Mouse (Mus musculus) limb, embryonic 13.5 days (tissue): ENCODE data around the gene Pdzrn3. TPM values are rescaled to one million over a fixed set of nuclear protein-coding genes. Genes with fewer than 3 reads are reported as not detected.
A peak's percentile ranks its signal among the peaks of the same experiment; 100 is the strongest.

Source experiments
- ATAC-seq: fragments of 200-750 bp; cut with Nextera tagmentation; 2 replicates; pipeline ENCODE4 v1.8.0; 2017; ENCODE audit warnings: low read depth, moderate number of reproducible peaks, moderate TSS enrichment; ENCODE audit not compliant: low FRiP score
- H3K27ac ChIP-seq: fragments of 300-500 bp; sonication (generic); 2 replicates; pipeline ENCODE4 v1.5.1; 2015; ENCODE audit warnings: inconsistent platforms, mild to moderate bottlenecking, moderate library complexity
- H3K27me3 ChIP-seq: fragments of 300-500 bp; sonication (generic); 2 replicates; pipeline ENCODE4 v1.6.1; 2015; ENCODE audit warnings: mild to moderate bottlenecking, inconsistent platforms
- H3K36me3 ChIP-seq: fragments of 300-500 bp; sonication (generic); 2 replicates; pipeline ENCODE4 v1.6.1; 2015; ENCODE audit warnings: inconsistent platforms, mild to moderate bottlenecking, moderate library complexity
- H3K4me1 ChIP-seq: fragments of 300-500 bp; sonication (generic); 2 replicates; pipeline ENCODE4 v1.6.1; 2015; ENCODE audit warnings: inconsistent platforms
- H3K4me2 ChIP-seq: fragments of 300-500 bp; sonication (generic); replicated peaks from 2 replicates; pipeline ENCODE4 v1.6.1; 2015; ENCODE audit warnings: inconsistent platforms, mild to moderate bottlenecking, moderate library complexity
- H3K4me3 ChIP-seq: fragments of 300-500 bp; sonication (generic); 2 replicates; pipeline ENCODE4 v1.5.1; 2015; ENCODE audit warnings: moderate library complexity, mild to moderate bottlenecking, inconsistent platforms
- H3K9ac ChIP-seq: fragments of 300-500 bp; sonication (generic); 2 replicates; pipeline ENCODE4 v1.6.1; 2015; ENCODE audit warnings: mild to moderate bottlenecking, inconsistent platforms
- H3K9me3 ChIP-seq: fragments of 300-500 bp; sonication (generic); 2 replicates; pipeline ENCODE4 v1.6.1; 2016; ENCODE audit warnings: inconsistent platforms
- WGBS: fragments of 180-500 bp; shearing (Covaris S2); methylation state at CpG from one replicate; pipeline ENCODE4 v1.1.7; 2015; 5-methylcytosine and 5-hydroxymethylcytosine counted together
- polyA plus RNA-seq: library from polyadenylated mRNA; unstranded; fragments of >200 nt; fragmentation: Nextera tagmentation; extraction: Ambion mirVana; gene quantifications from 2 replicates; pipeline ENCODE4 v1.2.1, GENCODE M21; 2015

Gene Pdzrn3
- polyA plus RNA-seq: 12.8 and 12.9 TPM in 2 replicates

DNA sequence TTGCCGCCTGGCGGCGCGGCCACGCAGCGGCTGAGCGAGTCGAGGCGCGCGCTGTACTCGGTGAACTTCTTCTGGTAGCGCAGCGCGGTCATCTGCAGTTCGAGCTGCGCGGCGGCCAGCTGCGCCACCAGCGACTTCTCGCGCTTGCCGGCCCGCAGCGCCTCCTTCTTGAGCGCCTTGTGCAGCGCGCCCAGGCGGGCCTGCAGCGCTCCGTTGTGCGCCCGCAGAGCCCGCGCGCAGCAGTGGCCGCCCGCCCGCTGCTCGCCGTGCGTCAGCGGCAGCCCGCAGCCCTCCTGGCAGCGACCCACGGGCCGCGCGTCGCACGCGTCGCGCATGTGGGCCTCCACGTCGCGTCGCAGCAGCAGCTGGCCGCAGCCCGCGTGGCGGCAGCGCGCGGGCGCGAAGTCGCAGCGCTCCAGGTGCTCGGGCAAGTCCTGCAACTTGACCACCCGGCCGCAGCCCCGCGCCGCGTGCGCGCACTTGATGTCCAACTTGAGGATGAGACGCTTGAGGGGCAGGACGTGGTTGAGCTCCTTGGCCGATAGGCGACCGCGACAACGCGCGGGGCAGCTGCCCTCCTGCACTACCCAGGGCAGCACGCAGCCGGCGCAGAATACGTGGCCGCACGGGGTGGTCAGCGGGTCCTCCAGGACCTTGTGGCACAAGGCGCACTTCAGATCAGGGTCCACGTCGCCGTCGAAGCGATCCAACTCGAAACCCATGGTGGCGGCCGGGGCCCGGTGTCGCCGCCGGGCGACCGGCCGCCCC lies at the start of gene Pdzrn3:
TSS of gene Pdzrn3 (minus strand) at position 731 of the 768 bp plus-strand sequence.
- Histone ChIP-seq H3K4me2 (peak within 1 kb of the TSS; percentile 84), H3K9me3 (no peaks in the 10 kb centered on the region), H3K27me3 (peaks cover 3% of the 10 kb centered on the region; the same call in 1 of the 2 replicates), H3K9ac (peak within 1 kb of the TSS; percentile 89), H3K36me3 (peaks cover 8% of the 10 kb centered on the region; the same call in 1 of the 2 replicates), H3K4me3 (peak within 1 kb of the TSS; percentile 75), H3K4me1 (peaks cover 52% of the 10 kb centered on the region), H3K27ac (peak within 1 kb of the TSS; percentile 96)
- ATAC-seq: peak; percentile 42
- 0% methylated on average over 110 of the region's 111 CpGs for WGBS

DNA sequence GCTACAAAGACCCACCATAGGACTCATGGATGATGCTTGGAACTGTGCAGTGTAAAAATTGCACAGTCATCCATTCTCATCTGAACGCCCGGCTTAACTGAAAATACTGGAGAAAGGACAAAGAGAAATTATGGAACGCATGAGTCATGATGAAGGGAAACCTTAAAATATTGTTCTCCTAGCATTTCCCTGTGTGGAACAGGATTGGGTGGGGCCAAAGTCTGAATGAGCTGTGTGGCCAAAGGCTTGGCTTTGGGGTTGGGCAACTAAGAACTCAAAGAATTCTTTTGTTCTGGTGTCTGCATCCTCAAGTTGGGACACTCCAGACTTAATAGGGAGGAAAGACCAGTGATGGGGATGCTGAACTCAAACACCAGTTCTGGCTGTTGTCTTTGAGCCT lies 49.6 kb upstream of the Pdzrn3 start:
- Histone ChIP-seq H3K4me3 (no peak overlapping the region), H3K4me1 (0 out of 2 replicates have a peak, but pooled peaks cover 1% of the 10 kb centered on the region), H3K4me2 (no peak overlapping the region), H3K36me3 (no peaks in the 10 kb centered on the region), H3K27me3 (peaks cover 67% of the 10 kb centered on the region), H3K27ac (no peak overlapping the region), H3K9me3 (no peaks in the 10 kb centered on the region), H3K9ac (no peak overlapping the region)
- WGBS: 83% methylated on average over 3 of the region's 3 CpGs
- ATAC-seq: no peak

DNA sequence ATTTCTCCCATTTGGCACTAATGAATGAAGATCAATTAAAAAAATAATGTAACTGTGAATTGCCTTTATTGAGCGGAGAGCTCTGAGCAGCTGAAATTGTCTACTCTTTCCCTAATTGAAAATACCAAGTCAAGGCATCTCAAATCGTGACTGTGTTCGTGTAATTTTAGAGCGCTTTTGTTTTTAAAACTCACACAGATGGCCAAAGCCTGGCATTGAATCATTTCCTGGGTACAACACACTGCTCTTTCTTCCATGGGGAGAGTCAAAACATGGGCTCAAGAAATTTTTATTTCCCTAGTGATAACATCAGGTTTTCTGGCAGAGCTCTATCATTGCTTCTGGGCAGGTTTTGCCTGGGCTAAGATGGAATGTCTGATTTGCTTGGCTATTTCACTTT lies 48.6 kb upstream of the Pdzrn3 start:
- H3K27ac ChIP-seq: no peak overlapping the region
- no peaks in the 10 kb centered on the region for H3K36me3 ChIP-seq
- WGBS: 80% methylated on average over 4 of the region's 4 CpGs
- no peak overlapping the region for H3K9ac ChIP-seq
- no peak for ATAC-seq
- no peak overlapping the region for H3K4me3 ChIP-seq
- H3K4me1 ChIP-seq: no peaks in the 10 kb centered on the region
- H3K27me3 ChIP-seq: peaks cover 66% of the 10 kb centered on the region
- H3K9me3 ChIP-seq: no peaks in the 10 kb centered on the region
- H3K4me2 ChIP-seq: no peak overlapping the region

DNA sequence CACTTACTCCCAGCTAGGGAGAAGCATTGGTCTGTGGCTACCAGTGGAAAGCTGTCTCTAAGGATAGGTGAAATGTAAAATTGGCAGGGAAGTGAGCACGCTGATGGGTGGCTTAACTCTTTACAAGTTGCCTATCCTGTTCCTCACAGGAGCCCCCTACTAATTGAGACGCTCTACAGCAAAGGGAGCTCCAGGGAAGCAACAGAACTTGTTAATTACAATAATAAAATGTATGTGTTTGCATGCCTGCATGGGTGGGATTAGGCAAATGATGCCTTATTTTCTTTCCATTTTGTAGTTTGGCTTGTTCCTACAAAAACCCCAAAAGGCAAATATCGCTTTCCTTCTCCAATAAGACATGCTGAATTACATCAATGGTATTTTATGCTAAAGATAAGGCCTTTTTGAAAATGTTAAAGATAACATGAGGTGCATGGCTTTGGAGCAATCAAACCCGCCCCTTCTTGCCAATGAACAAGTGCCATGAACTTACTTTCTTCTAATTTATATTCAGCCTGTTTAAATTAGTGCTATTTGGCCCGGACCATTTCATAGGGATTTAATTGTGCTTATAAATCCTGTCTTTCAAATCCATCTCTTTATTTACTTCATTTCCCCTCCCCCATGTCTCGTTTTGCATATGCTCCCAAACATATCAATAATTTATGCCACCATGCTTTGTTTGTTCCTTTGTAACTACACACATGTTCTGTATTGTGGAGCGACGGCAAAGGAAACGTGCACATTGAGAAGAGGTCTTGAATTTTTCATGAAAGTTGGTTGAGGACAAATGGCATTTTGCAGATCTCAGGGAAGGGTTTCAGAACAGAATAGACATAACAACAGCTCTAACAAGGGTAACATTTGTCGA lies 44.6 kb upstream of the Pdzrn3 start:
- no peak overlapping the region for H3K27ac ChIP-seq
- H3K4me3 ChIP-seq: no peak overlapping the region
- 58% methylated on average over 10 of the region's 10 CpGs for WGBS

DNA sequence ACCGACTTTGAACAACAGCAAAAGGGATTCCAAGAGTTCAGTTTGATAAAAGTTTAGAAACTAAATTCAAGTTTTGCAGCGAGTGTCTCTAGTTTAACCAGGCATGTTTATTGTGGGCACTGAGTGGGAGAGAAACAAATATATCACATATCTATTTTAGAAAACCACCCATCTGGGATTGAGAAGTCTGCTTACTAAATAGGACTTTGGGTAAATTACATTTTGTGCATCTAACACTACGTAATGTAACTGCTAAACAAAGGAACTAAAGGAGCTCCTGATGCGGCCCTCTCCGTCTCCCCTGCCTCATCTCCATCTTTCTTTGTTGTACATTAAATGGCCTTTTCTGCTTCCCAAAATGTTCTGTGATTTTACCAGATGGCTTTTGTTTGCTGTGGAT lies 40.5 kb upstream of the Pdzrn3 start:
- H3K4me1 ChIP-seq: no peaks in the 10 kb centered on the region
- 85% methylated on average over 5 of the region's 5 CpGs for WGBS
- no peak for ATAC-seq

More for the DNA sequence above, 44.6 kb upstream of the Pdzrn3 start:
- Histone ChIP-seq H3K27me3 (peaks cover 46% of the 10 kb centered on the region), H3K9ac (no peak overlapping the region), H3K9me3 (no peaks in the 10 kb centered on the region), H3K36me3 (no peaks in the 10 kb centered on the region), H3K4me2 (no peak overlapping the region), H3K4me1 (no peaks in the 10 kb centered on the region)
- no peak for ATAC-seq

DNA sequence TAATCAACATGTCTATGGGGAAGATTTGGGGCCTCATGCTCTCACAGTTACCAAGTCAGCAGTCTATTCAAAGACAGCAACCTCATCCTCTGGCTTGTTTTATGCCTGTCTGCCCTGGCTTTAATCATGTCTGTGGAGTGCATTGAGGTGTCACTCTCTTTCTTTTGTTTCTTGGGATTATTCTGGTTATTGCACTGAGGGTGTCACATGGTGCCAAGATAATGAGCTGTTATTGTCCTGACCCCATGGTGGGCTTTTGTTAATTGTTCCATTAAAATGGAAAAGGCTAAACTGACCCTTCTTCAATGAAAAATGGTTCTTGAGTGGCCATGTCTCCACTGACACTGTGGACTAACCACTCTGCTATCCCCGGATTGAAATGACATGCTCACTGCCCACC lies 34.0 kb upstream of the Pdzrn3 start:
- Histone ChIP-seq H3K4me3 (no peak overlapping the region), H3K4me1 (no peaks in the 10 kb centered on the region), H3K36me3 (no peaks in the 10 kb centered on the region), H3K9ac (no peak overlapping the region), H3K4me2 (no peak overlapping the region), H3K27ac (no peak overlapping the region), H3K27me3 (peaks cover 1% of the 10 kb centered on the region; the same call in 1 of the 2 replicates), H3K9me3 (no peaks in the 10 kb centered on the region)
- 70% methylated on average over 1 of the region's 1 CpGs for WGBS
- ATAC-seq: no peak

More for the DNA sequence above, 40.5 kb upstream of the Pdzrn3 start:
- H3K4me3 ChIP-seq: no peak overlapping the region
- no peak overlapping the region for H3K4me2 ChIP-seq
- H3K27ac ChIP-seq: no peak overlapping the region
- no peaks in the 10 kb centered on the region for H3K36me3 ChIP-seq
- no peak overlapping the region for H3K9ac ChIP-seq
- H3K27me3 ChIP-seq: peaks cover 26% of the 10 kb centered on the region
- no peaks in the 10 kb centered on the region for H3K9me3 ChIP-seq

DNA sequence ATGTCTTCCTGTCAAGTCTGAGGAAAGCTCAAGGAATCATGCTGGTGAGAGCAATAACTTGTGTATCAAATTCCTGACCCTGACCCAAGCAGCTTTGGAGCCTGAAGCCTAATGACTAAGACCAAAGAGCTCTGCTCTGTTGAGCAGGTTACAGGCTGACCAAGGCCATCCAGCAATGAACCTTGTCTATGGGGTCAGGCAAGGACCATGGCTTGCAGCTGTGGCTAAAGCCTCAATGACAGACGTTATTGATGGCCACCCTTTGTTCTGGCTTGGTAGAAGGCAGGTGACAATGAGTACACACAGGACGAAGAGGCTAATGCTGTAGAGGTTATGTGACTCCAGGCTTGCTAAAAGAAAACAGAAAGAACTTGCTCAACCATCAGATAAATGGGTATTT lies 33.4 kb upstream of the Pdzrn3 start:
- Histone ChIP-seq H3K4me2 (no peak overlapping the region), H3K4me3 (no peak overlapping the region), H3K9me3 (no peaks in the 10 kb centered on the region), H3K9ac (no peak overlapping the region), H3K4me1 (no peaks in the 10 kb centered on the region), H3K27me3 (no peaks in the 10 kb centered on the region), H3K27ac (no peak overlapping the region), H3K36me3 (no peaks in the 10 kb centered on the region)
- 30% methylated on average over 2 of the region's 2 CpGs for WGBS
- ATAC-seq: no peak

DNA sequence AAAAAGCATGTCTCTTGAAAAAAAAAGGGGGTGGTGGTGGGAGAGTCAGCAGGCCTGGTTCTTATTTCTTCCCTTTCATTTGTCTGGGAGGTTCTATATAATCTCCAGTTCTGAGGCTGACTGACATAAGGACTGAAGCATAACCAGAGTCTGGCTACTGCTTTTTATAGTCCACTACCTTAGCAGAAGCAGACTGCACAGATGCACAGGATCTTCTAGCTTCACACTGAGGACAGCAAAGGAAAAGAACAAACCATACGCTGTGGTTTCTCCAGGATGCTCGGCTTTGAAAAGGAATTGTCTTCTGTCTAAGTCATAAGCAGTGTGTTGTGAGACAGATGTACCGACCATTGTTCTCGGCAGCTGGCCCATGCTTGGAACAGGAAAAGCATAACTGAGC lies 19.0 kb upstream of the Pdzrn3 start:
- Histone ChIP-seq H3K4me3 (no peak overlapping the region), H3K4me2 (no peak overlapping the region), H3K27me3 (no peaks in the 10 kb centered on the region), H3K9me3 (no peaks in the 10 kb centered on the region), H3K36me3 (no peaks in the 10 kb centered on the region), H3K9ac (no peak overlapping the region), H3K4me1 (peaks cover 11% of the 10 kb centered on the region), H3K27ac (no peak overlapping the region)
- no peak for ATAC-seq
- WGBS: 82% methylated on average over 4 of the region's 4 CpGs

DNA sequence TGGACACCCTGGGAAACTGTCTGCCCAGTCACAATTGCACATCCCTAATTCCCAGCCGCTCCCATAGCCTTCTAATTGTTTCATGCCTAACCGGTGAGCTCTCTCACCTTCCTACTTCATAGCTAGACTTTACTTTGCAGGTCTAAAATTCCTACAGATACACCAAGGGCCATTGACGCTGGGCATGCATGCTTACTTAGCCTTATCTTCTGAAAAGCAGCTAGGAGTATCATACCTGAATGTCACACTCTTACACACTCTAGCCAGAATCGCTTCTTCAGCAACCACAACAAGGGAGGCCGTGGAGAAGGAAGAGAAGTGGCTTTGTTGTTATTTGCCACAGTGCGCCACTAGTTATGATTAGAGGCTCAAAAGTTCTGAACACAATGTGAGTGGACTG lies 18.2 kb upstream of the Pdzrn3 start:
- H3K4me1 ChIP-seq: peaks cover 11% of the 10 kb centered on the region
- no peaks in the 10 kb centered on the region for H3K36me3 ChIP-seq
- WGBS: 90% methylated on average over 6 of the region's 6 CpGs
- no peak overlapping the region for H3K4me3 ChIP-seq
- no peak overlapping the region for H3K27ac ChIP-seq
- no peak overlapping the region for H3K4me2 ChIP-seq
- no peaks in the 10 kb centered on the region for H3K9me3 ChIP-seq
- ATAC-seq: no peak
- H3K27me3 ChIP-seq: no peaks in the 10 kb centered on the region
- H3K9ac ChIP-seq: no peak overlapping the region

DNA sequence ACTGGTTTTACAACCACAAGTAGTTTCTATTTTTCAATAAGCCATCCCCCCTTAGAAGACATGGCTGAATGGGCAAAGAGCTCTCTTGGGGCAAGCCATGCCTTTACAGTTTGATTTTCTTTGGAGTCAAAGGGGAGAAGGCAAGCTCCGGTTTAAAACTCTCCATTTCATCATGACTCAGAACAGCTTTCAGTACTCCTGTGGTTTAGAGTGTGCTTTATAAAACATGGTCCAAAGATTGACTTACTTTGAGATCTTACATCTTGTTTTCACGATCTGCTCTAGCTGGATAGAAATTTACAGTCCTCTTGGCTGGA lies 15.1 kb upstream of the Pdzrn3 start:
- Histone ChIP-seq H3K9ac (no peak overlapping the region), H3K36me3 (no peaks in the 10 kb centered on the region), H3K4me3 (no peak overlapping the region), H3K4me1 (peaks cover 19% of the 10 kb centered on the region), H3K9me3 (no peaks in the 10 kb centered on the region), H3K4me2 (no peak overlapping the region), H3K27me3 (no peaks in the 10 kb centered on the region), H3K27ac (no peak overlapping the region)
- WGBS: 44% methylated on average over 2 of the region's 2 CpGs
- no peak for ATAC-seq

DNA sequence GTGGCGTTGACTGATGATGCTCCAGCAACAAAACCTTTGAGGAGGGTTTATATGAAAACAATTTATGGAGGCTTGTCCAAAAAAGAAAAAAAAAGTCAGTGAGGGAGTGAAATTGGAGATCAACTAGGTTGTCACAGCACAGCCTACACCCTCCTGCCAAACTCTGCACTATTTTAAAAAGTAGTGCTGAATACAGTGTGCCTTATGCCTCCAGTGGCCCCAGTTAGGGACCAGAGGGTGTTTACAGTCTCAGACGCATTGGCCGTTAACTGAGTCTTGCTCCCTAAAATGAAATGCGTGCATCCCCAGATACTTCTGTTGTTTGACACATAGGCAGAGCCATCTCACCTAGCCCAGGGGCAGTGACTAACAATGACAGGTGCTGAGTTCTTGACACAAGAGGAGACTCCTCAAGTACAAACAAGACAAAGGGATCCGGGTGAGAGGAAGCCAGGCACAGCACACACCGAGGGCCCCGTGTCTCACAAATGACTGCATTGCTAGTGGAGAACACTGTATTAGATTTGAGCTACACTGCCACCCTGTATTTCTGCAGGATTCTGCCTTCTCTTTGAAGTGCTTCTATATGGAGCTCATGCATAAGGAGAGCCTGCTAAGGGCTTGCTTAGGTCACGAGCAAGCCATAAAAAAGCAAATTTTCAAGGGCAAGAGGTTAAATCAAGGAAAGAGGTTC lies 14.6 kb upstream of the Pdzrn3 start:
- no peak for ATAC-seq
- 45% methylated on average over 8 of the region's 8 CpGs for WGBS
- no peaks in the 10 kb centered on the region for H3K9me3 ChIP-seq
- H3K27ac ChIP-seq: no peak overlapping the region
- H3K4me2 ChIP-seq: no peak overlapping the region
- H3K9ac ChIP-seq: no peak overlapping the region
- H3K4me1 ChIP-seq: peaks cover 21% of the 10 kb centered on the region
- no peaks in the 10 kb centered on the region for H3K36me3 ChIP-seq
- no peaks in the 10 kb centered on the region for H3K27me3 ChIP-seq
- no peak overlapping the region for H3K4me3 ChIP-seq

DNA sequence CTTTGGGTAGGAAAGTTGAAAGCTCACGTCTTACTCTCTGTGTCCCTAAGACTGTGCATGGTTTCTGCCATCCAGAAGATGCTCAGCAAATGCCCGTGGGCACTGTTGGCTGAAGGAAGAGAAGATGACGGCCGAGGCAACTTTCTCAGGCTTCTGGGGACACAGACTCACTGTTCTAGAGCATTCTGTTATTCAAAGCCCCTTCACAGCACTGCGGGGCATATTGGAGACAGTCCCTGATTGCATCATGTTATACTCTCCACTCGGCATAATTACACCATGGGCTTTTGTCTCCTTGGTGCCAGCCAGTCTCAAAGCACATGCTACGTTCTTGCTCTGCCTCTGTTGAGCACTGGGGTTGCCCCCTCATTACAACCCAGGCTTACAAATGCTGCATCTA lies 7.8 kb upstream of the Pdzrn3 start:
- H3K27me3 ChIP-seq: peaks cover 3% of the 10 kb centered on the region; the same call in 1 of the 2 replicates
- 76% methylated on average over 7 of the region's 7 CpGs for WGBS
- H3K4me3 ChIP-seq: no peak overlapping the region

More for the DNA sequence above, 7.8 kb upstream of the Pdzrn3 start:
- H3K36me3 ChIP-seq: no peaks in the 10 kb centered on the region
- no peak overlapping the region for H3K9ac ChIP-seq
- no peak for ATAC-seq
- H3K4me2 ChIP-seq: no peak overlapping the region
- H3K4me1 ChIP-seq: peaks cover 9% of the 10 kb centered on the region
- H3K9me3 ChIP-seq: no peaks in the 10 kb centered on the region
- no peak overlapping the region for H3K27ac ChIP-seq
